Mouse (Mus musculus): Measurements from ENCODE around the gene Eif1ad. TPM values are rescaled to one million over a fixed set of nuclear protein-coding genes. Genes with fewer than 3 reads are reported as not detected.
"Not testable (repeated sequence)": the region's sequence is repeated elsewhere in the genome, so short reads cannot be mapped to it uniquely, and the experiment has no call there.

The Eif1ad gene
- polyA plus RNA-seq, 1 experiment from 2014 or later, result 35.0 TPM

GRCm38 (mm10) chr19:5389647-5390046 lies 23.1 kb downstream of the Eif1ad start:
- Histone ChIP-seq H3K27me3 (ENCODE audit: control insufficient read depth, insufficient read depth, low read length) (peaks cover 4% of the 10 kb centered on the region), H3K36me3 (replicated peaks; ENCODE audit: control insufficient read depth, insufficient read depth) (peaks cover 22% of the 10 kb centered on the region), H3K27ac (no peak overlapping the region), H3K9ac (peak overlapping the region; percentile 69; the same call in 1 of the 2 replicates), H3K4me1 (replicated peaks; ENCODE audit: control insufficient read depth, insufficient read depth, low read length) (peaks cover 32% of the 10 kb centered on the region), H3K4me3 (replicated peaks; ENCODE audit: low read length) (peak overlapping the region; percentile 94), H3K9me3 (ENCODE audit: control insufficient read depth, low read length) (no peaks in the 10 kb centered on the region), H3K4me2 (replicated peaks) (peak overlapping the region; percentile 68)
- WGBS, result 55% methylated on average over 12 of the region's 12 CpGs
- ATAC-seq (ENCODE audit: low FRiP score) (no peak), DNase-seq (ENCODE audit: low spot score) (no peak)

- ATAC-seq (ENCODE audit: low FRiP score) (no peak), DNase-seq (ENCODE audit: low spot score) (no peak)
- H3K27ac ChIP-seq, result no peak overlapping the region
- peak overlapping the region; percentile 68 for H3K4me2 ChIP-seq (replicated peaks)
- peaks cover 4% of the 10 kb centered on the region for H3K27me3 ChIP-seq (ENCODE audit: control insufficient read depth, insufficient read depth, low read length)
- H3K9me3 ChIP-seq (ENCODE audit: control insufficient read depth, low read length), result no peaks in the 10 kb centered on the region
- H3K9ac ChIP-seq, result peak overlapping the region; percentile 69; the same call in 1 of the 2 replicates
- peaks cover 32% of the 10 kb centered on the region for H3K4me1 ChIP-seq (replicated peaks; ENCODE audit: control insufficient read depth, insufficient read depth, low read length)
- WGBS, result 89% methylated on average over 8 of the region's 8 CpGs
- 0 out of 2 replicates have a peak overlapping the region, but pooled peaks have one; percentile 94 for H3K4me3 ChIP-seq (replicated peaks; ENCODE audit: low read length)
- peaks cover 14% of the 10 kb centered on the region for H3K36me3 ChIP-seq (replicated peaks; ENCODE audit: control insufficient read depth, insufficient read depth)
These were observed 23.9 kb downstream of the Eif1ad start for GRCm38 (mm10) chr19:5390416-5390815.

GRCm38 (mm10) chr19:5392892-5393291 lies 26.4 kb downstream of the Eif1ad start:
- DNase-seq (ENCODE audit: low spot score), result no peak
- no peaks in the 10 kb centered on the region for H3K9me3 ChIP-seq (ENCODE audit: control insufficient read depth, low read length)
- no peak overlapping the region for H3K4me2 ChIP-seq (replicated peaks)
- no peak overlapping the region for H3K4me3 ChIP-seq (replicated peaks; ENCODE audit: low read length)
- peaks cover 4% of the 10 kb centered on the region for H3K27me3 ChIP-seq (ENCODE audit: control insufficient read depth, insufficient read depth, low read length)
- H3K27ac ChIP-seq, result no peak overlapping the region
- 59% methylated on average over 4 of the region's 4 CpGs for WGBS
- H3K9ac ChIP-seq, result no peak overlapping the region
- peaks cover 17% of the 10 kb centered on the region for H3K4me1 ChIP-seq (replicated peaks; ENCODE audit: control insufficient read depth, insufficient read depth, low read length)
- no peak for ATAC-seq (ENCODE audit: low FRiP score)
- H3K36me3 ChIP-seq (replicated peaks; ENCODE audit: control insufficient read depth, insufficient read depth), result no peaks in the 10 kb centered on the region

- no peaks in the 10 kb centered on the region for H3K9me3 ChIP-seq (ENCODE audit: control insufficient read depth, low read length)
- ATAC-seq (ENCODE audit: low FRiP score) (no peak), DNase-seq (ENCODE audit: low spot score) (no peak)
- no peak overlapping the region for H3K4me3 ChIP-seq (replicated peaks; ENCODE audit: low read length)
- H3K27ac ChIP-seq, result no peak overlapping the region
- no peak overlapping the region for H3K4me2 ChIP-seq (replicated peaks)
- peaks cover 14% of the 10 kb centered on the region for H3K4me1 ChIP-seq (replicated peaks; ENCODE audit: control insufficient read depth, insufficient read depth, low read length)
- no peaks in the 10 kb centered on the region for H3K27me3 ChIP-seq (ENCODE audit: control insufficient read depth, insufficient read depth, low read length)
- H3K9ac ChIP-seq, result no peak overlapping the region
- WGBS, result 58% methylated on average over 10 of the region's 10 CpGs
- H3K36me3 ChIP-seq (replicated peaks; ENCODE audit: control insufficient read depth, insufficient read depth), result no peaks in the 10 kb centered on the region
These were observed 27.6 kb downstream of the Eif1ad start for GRCm38 (mm10) chr19:5394168-5394567.

- H3K4me3 ChIP-seq (replicated peaks; ENCODE audit: low read length), result no peak overlapping the region
- no peak overlapping the region for H3K9ac ChIP-seq
- 77% methylated on average over 4 of the region's 4 CpGs for WGBS
- H3K27ac ChIP-seq, result no peak overlapping the region
- no peaks in the 10 kb centered on the region for H3K27me3 ChIP-seq (ENCODE audit: control insufficient read depth, insufficient read depth, low read length)
- no peaks in the 10 kb centered on the region for H3K9me3 ChIP-seq (ENCODE audit: control insufficient read depth, low read length)
- H3K4me1 ChIP-seq (replicated peaks; ENCODE audit: control insufficient read depth, insufficient read depth, low read length), result peaks cover 2% of the 10 kb centered on the region; the same call in 1 of the 2 replicates
- no peaks in the 10 kb centered on the region for H3K36me3 ChIP-seq (replicated peaks; ENCODE audit: control insufficient read depth, insufficient read depth)
- ATAC-seq (ENCODE audit: low FRiP score) (no peak), DNase-seq (ENCODE audit: low spot score) (no peak)
- no peak overlapping the region for H3K4me2 ChIP-seq (replicated peaks)
These were observed 28.8 kb downstream of the Eif1ad start for GRCm38 (mm10) chr19:5395371-5395770.

- H3K27ac ChIP-seq, result not testable (repeated sequence)
- 65% methylated on average over 4 of the region's 4 CpGs for WGBS
These were observed 34.5 kb downstream of the Eif1ad start for GRCm38 (mm10) chr19:5401073-5401472.

GRCm38 (mm10) chr19:5402293-5402692 lies 35.8 kb downstream of the Eif1ad start, which contains the start of gene Tsga10ip:
Gene Tsga10ip, minus strand, starts transcription at chr19:5402526.
- DNase-seq (ENCODE audit: low spot score), result no peak
- no peaks in the 10 kb centered on the region for H3K9me3 ChIP-seq (ENCODE audit: control insufficient read depth, low read length)
- ATAC-seq (ENCODE audit: low FRiP score), result no peak
- H3K27me3 ChIP-seq (ENCODE audit: control insufficient read depth, insufficient read depth, low read length), result no peaks in the 10 kb centered on the region
- no peak within 1 kb of the TSS for H3K27ac ChIP-seq
- H3K9ac ChIP-seq, result no peak within 1 kb of the TSS
- H3K36me3 ChIP-seq (replicated peaks; ENCODE audit: control insufficient read depth, insufficient read depth), result no peaks in the 10 kb centered on the region
- WGBS, result 68% methylated on average over 8 of the region's 8 CpGs
- H3K4me3 ChIP-seq (replicated peaks; ENCODE audit: low read length), result no peak within 1 kb of the TSS
- no peak within 1 kb of the TSS for H3K4me2 ChIP-seq (replicated peaks)
- H3K4me1 ChIP-seq (replicated peaks; ENCODE audit: control insufficient read depth, insufficient read depth, low read length), result peaks cover 6% of the 10 kb centered on the region

More at GRCm38 (mm10) chr19:5401073-5401472, 34.5 kb downstream of the Eif1ad start:
- not testable (repeated sequence) for H3K4me3 ChIP-seq (replicated peaks; ENCODE audit: low read length); H3K36me3 ChIP-seq (replicated peaks; ENCODE audit: control insufficient read depth, insufficient read depth); H3K4me1 ChIP-seq (replicated peaks; ENCODE audit: control insufficient read depth, insufficient read depth, low read length); H3K27me3 ChIP-seq (ENCODE audit: control insufficient read depth, insufficient read depth, low read length); H3K4me2 ChIP-seq (replicated peaks); ATAC-seq (ENCODE audit: low FRiP score); DNase-seq (ENCODE audit: low spot score); H3K9ac ChIP-seq; H3K9me3 ChIP-seq (ENCODE audit: control insufficient read depth, low read length)

GRCm38 (mm10) chr19:5405924-5406323 lies 39.4 kb downstream of the Eif1ad start:
- Histone ChIP-seq H3K9me3 (ENCODE audit: control insufficient read depth, low read length) (no peaks in the 10 kb centered on the region), H3K4me3 (replicated peaks; ENCODE audit: low read length) (peak overlapping the region; percentile 30), H3K4me1 (replicated peaks; ENCODE audit: control insufficient read depth, insufficient read depth, low read length) (peaks cover 12% of the 10 kb centered on the region), H3K27me3 (ENCODE audit: control insufficient read depth, insufficient read depth, low read length) (no peaks in the 10 kb centered on the region), H3K27ac (peak overlapping the region; percentile 59), H3K9ac (peak overlapping the region; percentile 54), H3K36me3 (replicated peaks; ENCODE audit: control insufficient read depth, insufficient read depth) (no peaks in the 10 kb centered on the region), H3K4me2 (replicated peaks) (peak overlapping the region; percentile 61)
- ATAC-seq (ENCODE audit: low FRiP score) (no peak), DNase-seq (ENCODE audit: low spot score) (no peak)
- 37% methylated on average over 7 of the region's 7 CpGs for WGBS

GRCm38 (mm10) chr19:5406531-5407126 lies 40.1 kb downstream of the Eif1ad start:
- H3K27me3 ChIP-seq (ENCODE audit: control insufficient read depth, insufficient read depth, low read length); H3K9me3 ChIP-seq (ENCODE audit: control insufficient read depth, low read length); DNase-seq (ENCODE audit: low spot score); H3K36me3 ChIP-seq (replicated peaks; ENCODE audit: control insufficient read depth, insufficient read depth): not testable (repeated sequence)
- peak overlapping the region; percentile 48 for H3K4me3 ChIP-seq (replicated peaks; ENCODE audit: low read length)
- WGBS, result 22% methylated on average over 21 of the region's 25 CpGs
- H3K4me1 ChIP-seq (replicated peaks; ENCODE audit: control insufficient read depth, insufficient read depth, low read length), result peaks cover 12% of the 10 kb centered on the region
- H3K4me2 ChIP-seq (replicated peaks), result peak overlapping the region; percentile 77
- H3K27ac ChIP-seq, result peak overlapping the region; percentile 88
- peak; percentile 87 for ATAC-seq (ENCODE audit: low FRiP score)
- H3K9ac ChIP-seq, result peak overlapping the region; percentile 76
